Mouse (Mus musculus) cerebellum, adult 8-10 months (tissue): ENCODE results near the gene Dusp8.

Experiments used
- DNase-seq: peaks from one replicate; pipeline ENCODE4 v3.0.0; 2022

Gene Dusp8

GRCm38 (mm10) chr7:142045344-142045743 lies 50.3 kb downstream of the Dusp8 start:
- DNase-seq = no peak

DNA sequence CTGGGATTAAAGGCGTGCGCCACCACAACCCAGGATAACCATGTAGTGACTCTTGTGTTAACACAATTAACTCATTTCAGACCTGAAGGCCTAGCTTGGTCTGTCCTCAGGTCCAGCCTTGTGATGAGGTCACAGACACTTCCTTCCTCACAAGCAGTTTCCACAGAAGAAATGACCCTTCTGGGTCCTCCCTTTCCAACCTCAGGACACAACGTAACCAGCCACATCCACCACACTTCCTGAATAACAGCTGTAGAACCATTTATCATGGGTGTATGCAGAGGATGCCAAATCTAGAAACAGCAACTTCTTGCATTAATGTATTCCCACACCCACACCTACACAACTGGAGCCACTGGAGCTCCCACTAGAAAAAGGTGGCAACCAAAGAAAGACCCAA lies 54.9 kb downstream of the Dusp8 start:
- no peak for DNase-seq

GRCm38 (mm10) chr7:142037553-142038170 lies 58.0 kb downstream of the Dusp8 start:
- peak; percentile 64 for DNase-seq

- no peak for DNase-seq
Measured at GRCm38 (mm10) chr7:142035048-142035811, 60.4 kb downstream of the Dusp8 start.

DNA sequence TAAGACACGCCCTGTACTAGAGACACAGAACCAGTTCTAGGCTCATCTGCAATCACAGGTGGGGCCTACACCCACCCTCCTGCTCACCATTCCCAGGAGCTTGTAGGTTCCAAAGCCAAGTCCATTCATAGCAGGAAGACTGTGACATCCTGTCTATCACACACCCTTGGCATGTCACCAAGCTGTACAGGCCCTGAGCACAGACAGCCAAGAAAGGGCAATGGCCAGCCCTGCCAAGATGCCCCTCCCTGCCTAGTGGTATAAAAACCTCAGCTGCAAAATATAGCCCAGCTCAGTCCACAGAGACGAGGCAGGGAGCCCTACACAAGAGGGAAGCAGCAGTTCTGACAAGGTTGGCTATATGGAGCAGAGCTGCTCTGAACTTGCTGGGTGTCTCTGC lies 61.4 kb downstream of the Dusp8 start:
- peak; percentile 36 for DNase-seq

- no peak for DNase-seq
Measured at GRCm38 (mm10) chr7:142030073-142030472, 65.6 kb downstream of the Dusp8 start.
